8 mouse cellular contexts compared by ENCODE assay signal in the genomic region with DNA sequence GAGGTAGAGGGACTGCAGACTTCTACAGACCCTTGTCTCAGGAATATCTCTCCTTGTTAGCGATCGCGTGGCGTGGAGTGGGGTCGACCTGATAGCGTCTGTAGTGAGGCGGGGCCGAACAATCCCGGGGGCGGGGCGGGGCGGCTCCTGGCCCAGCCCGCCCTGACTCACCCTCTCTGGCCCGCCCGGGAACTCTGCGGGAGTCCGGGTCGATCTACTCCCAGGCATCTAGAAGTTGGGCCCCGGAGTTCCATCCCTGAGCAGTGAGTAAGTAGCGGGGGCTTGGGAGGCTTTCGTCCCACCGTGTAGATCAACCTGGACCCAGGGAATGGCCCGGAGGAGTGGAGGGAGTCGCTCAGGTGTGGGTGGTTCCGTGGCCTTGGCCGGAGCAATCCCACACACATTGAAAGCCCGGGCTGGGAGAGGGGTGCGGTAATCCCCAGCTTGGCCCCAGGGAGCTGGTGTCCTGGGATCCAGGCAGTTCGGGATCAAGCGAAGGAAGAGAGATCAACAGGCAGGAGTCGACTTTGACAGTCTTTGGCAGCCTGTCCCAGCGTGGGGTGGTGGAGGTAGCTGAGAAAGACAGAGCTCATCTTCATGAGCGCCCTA. TPM values are rescaled to one million over a fixed set of nuclear protein-coding genes. Genes with fewer than 3 reads are reported as not detected.
DNase-seq lines count a peak whose midpoint lies in the region; ATAC-seq and TF ChIP-seq lines count a peak whose summit lies in the region.

Gene Lrrc8e, plus strand, starts transcription at position 89 of the 609 bp plus-strand sequence.

- H3K27ac ChIP-seq in heart, embryonic 10.5 days, result no peak within 1 kb of the TSS
- 0 out of 2 replicates have a peak within 1 kb of the TSS, but pooled peaks have one; percentile 0 for H3K27ac ChIP-seq in hindbrain, embryonic 10.5 days
- no peak within 1 kb of the TSS for H3K27ac ChIP-seq in liver, postnatal 0 days (ENCODE audit: low read depth)
- H3K27ac ChIP-seq in stomach, postnatal 0 days (replicated peaks), result peak within 1 kb of the TSS; percentile 40

- DNase-seq in heart, embryonic 10.5 days (ENCODE audit: low spot score), result no peak
- DNase-seq in heart, postnatal 36 days, result no peak
- peak; percentile 85 to 93 for DNase-seq in adrenal gland, adult (ENCODE audit: inconsistent age in 2 of 2, low spot score in 1 of 2)
- no peak for DNase-seq in hindbrain, embryonic 10.5 days (ENCODE audit: low spot score)
- DNase-seq in liver, postnatal 0 days, result peak; percentile 49
- DNase-seq in stomach, postnatal 0 days (ENCODE audit: low spot score), result peak; percentile 81
- no peak for DNase-seq in embryo, embryonic 9.5 days (ENCODE audit: extremely low spot score)
- DNase-seq in cerebellum, adult 9-11 months, result no peak

- H3K4me3 ChIP-seq in heart, embryonic 10.5 days, result peak within 1 kb of the TSS; percentile 50
- H3K4me3 ChIP-seq in hindbrain, embryonic 10.5 days, result peak within 1 kb of the TSS; percentile 39
- H3K4me3 ChIP-seq in liver, postnatal 0 days (ENCODE audit: low read depth, low read length), result peak within 1 kb of the TSS; percentile 22
- peak within 1 kb of the TSS; percentile 46 for H3K4me3 ChIP-seq in stomach, postnatal 0 days (ENCODE audit: low read depth, low read length)

- intact Hi-C loops in heart, postnatal 36 days (cut with DNase I), result no loop called here

- peak; percentile 70 for ATAC-seq in liver, postnatal 0 days
- peak; percentile 80 for ATAC-seq in stomach, postnatal 0 days (ENCODE audit: low FRiP score, low TSS enrichment)

- no peaks in the 10 kb centered on the region for H3K9me3 ChIP-seq in heart, embryonic 10.5 days
- no peaks in the 10 kb centered on the region for H3K9me3 ChIP-seq in hindbrain, embryonic 10.5 days
- no peaks in the 10 kb centered on the region for H3K9me3 ChIP-seq in liver, postnatal 0 days (ENCODE audit: low read length)
- no peaks in the 10 kb centered on the region for H3K9me3 ChIP-seq in stomach, postnatal 0 days (ENCODE audit: control insufficient read depth, low read length)

- WGBS in heart, embryonic 10.5 days, result 4% methylated on average over 33 of the region's 33 CpGs
- 5% methylated on average over 33 of the region's 33 CpGs for WGBS in hindbrain, embryonic 10.5 days
- 11% methylated on average over 31 of the region's 33 CpGs for WGBS in liver, postnatal 0 days (ENCODE audit: insufficient replicate concordance)
- 4% methylated on average over 32 of the region's 33 CpGs for WGBS in stomach, postnatal 0 days

- H3K4me2 ChIP-seq in liver, postnatal 0 days (ENCODE audit: low read depth, low read length), result peak within 1 kb of the TSS; percentile 67
- peak within 1 kb of the TSS; percentile 66 for H3K4me2 ChIP-seq in stomach, postnatal 0 days (replicated peaks; ENCODE audit: low read depth)

- peaks cover 57% of the 10 kb centered on the region for H3K27me3 ChIP-seq in heart, embryonic 10.5 days (ENCODE audit: insufficient read depth, poor library complexity, severe bottlenecking)
- peaks cover 50% of the 10 kb centered on the region for H3K27me3 ChIP-seq in hindbrain, embryonic 10.5 days (ENCODE audit: insufficient read depth, poor library complexity, severe bottlenecking)
- H3K27me3 ChIP-seq in liver, postnatal 0 days (ENCODE audit: insufficient read depth, low read length), result peaks cover 18% of the 10 kb centered on the region
- no peaks in the 10 kb centered on the region for H3K27me3 ChIP-seq in stomach, postnatal 0 days (ENCODE audit: control insufficient read depth, insufficient read depth, low read length)

- TF ChIP-seq CTCF in liver, postnatal 0 days (IDR thresholded peaks at IDR 0.05; ENCODE audit: low read depth), result no peak
- no peak for TF ChIP-seq CTCF in stomach, postnatal 0 days (IDR thresholded peaks at IDR 0.05; ENCODE audit: low read depth)

- H3K4me1 ChIP-seq in heart, embryonic 10.5 days, result peaks cover 9% of the 10 kb centered on the region
- peaks cover 7% of the 10 kb centered on the region for H3K4me1 ChIP-seq in hindbrain, embryonic 10.5 days (replicated peaks)
- H3K4me1 ChIP-seq in liver, postnatal 0 days (ENCODE audit: insufficient read depth), result peaks cover 4% of the 10 kb centered on the region; the same call in 1 of the 2 replicates
- H3K4me1 ChIP-seq in stomach, postnatal 0 days (replicated peaks; ENCODE audit: control insufficient read depth, insufficient read depth), result no peaks in the 10 kb centered on the region

- peak within 1 kb of the TSS; percentile 54 for H3K9ac ChIP-seq in liver, postnatal 0 days (replicated peaks)
- peak within 1 kb of the TSS; percentile 71 for H3K9ac ChIP-seq in stomach, postnatal 0 days (ENCODE audit: low read length)

- no peaks in the 10 kb centered on the region for H3K36me3 ChIP-seq in heart, embryonic 10.5 days
- H3K36me3 ChIP-seq in hindbrain, embryonic 10.5 days, result no peaks in the 10 kb centered on the region
- H3K36me3 ChIP-seq in liver, postnatal 0 days (replicated peaks; ENCODE audit: insufficient read depth, low read length), result no peaks in the 10 kb centered on the region
- H3K36me3 ChIP-seq in stomach, postnatal 0 days (ENCODE audit: control insufficient read depth, insufficient read depth, low read length), result no peaks in the 10 kb centered on the region

- TF ChIP-seq EP300 in liver, postnatal 0 days (IDR thresholded peaks at IDR 0.05; ENCODE audit: low read depth), result no peak
- TF ChIP-seq EP300 in stomach, postnatal 0 days (optimal IDR thresholded peaks at IDR 0.05), result no peak

RNA-seq across cellular contexts. Expression of gene Lrrc8e, which starts in this region (rescaled TPM):
- 0.19 and 0.20 TPM in 2 replicates for polyA plus RNA-seq in heart, embryonic 10.5 days (2016; fragmentation: Nextera tagmentation; extraction: Ambion mirVana)
- total RNA-seq in heart, postnatal 36 days (2021), result under 1 TPM; 0.24 to 0.67 TPM
- polyA plus RNA-seq in hindbrain, embryonic 10.5 days (2016; fragmentation: Nextera tagmentation; extraction: Ambion mirVana), result 0.30 TPM in 1 of 2 replicates, not detected in the other
- 0.11 and 0.13 TPM in 2 replicates for polyA plus RNA-seq in liver, postnatal 0 days (2015; fragmentation: Nextera tagmentation; extraction: Ambion mirVana)
- 9.8 and 10.6 TPM in 2 replicates for polyA plus RNA-seq in stomach, postnatal 0 days (2015; fragmentation: Nextera tagmentation; extraction: Ambion mirVana)

Comparison
In these comparisons a context has a peak if more than half of its experiments do, and no peak if none do; other contexts are left out.
1. Peak in DNase-seq, ATAC-seq, H3K4me3 ChIP-seq, H3K9ac ChIP-seq and H3K4me2 ChIP-seq in liver, postnatal 0 days; RNA of the gene not detected or under 1 TPM.
2. DNase-seq: peak in adrenal gland, adult (2 of 2) and stomach, postnatal 0 days (single experiment); none in heart, embryonic 10.5 days (single experiment), heart, postnatal 36 days (0 of 2), hindbrain, embryonic 10.5 days (single experiment), embryo, embryonic 9.5 days (single experiment) and cerebellum, adult 9-11 months (single experiment).
3. H3K27ac ChIP-seq: peak in hindbrain, embryonic 10.5 days (single experiment) and stomach, postnatal 0 days (single experiment); none in heart, embryonic 10.5 days (single experiment) and liver, postnatal 0 days (single experiment).
4. Peak in every context shown above with its lines, with median percentiles within 50 percentile points of each other: H3K4me3 ChIP-seq.